Comparison of ENCODE assay signal across 8 mouse cellular contexts in the genomic region with DNA sequence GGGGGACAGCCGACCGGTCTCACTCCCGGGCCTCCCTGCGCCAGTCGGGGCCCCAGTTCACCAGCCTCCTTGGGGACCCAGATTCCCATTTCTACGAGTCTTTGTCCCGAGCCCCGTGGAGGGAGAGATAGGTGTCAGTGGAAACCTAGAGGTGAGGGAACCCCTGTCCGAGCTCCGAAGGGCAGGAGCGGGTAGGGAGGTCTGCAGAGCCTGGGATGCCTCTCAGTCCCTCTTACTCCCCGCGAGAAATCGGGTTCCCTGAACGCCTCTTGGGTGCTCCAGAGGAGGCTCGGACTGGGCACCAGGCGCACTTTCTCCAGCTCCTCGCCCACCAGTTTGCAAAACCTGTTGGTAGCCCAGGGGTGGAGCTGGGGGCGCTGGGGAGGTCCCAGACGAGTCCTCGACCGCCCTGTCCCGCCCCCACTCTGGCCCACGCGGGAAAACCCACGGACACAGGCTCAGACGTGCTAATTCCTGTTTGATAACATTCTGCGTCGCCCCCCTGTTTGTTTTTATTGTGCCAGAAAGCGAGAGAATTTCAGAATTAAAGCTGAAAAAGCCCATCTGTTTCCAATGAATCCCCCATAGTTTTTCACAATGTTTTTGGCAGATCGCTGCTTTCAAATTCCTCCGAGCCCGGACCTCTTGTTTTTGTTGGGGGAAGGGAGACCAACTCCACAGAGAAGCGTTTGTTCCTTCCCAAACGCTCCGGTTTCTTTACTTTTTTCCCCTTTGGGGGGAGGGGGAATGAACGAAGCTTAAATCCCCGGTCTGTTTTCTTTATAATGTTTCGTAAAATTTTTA. TPM values are rescaled to one million over a fixed set of nuclear protein-coding genes. Genes with fewer than 3 reads are reported as not detected.
DNase-seq lines count a peak whose midpoint lies in the region; ATAC-seq and TF ChIP-seq lines count a peak whose summit lies in the region.
"Had no signal": no experiment of that assay in that cellular context is flagged by ENCODE, and none has a peak within 500 bp of the region (broad histone marks: within the 10 kb centered on the region; RNA-seq: fewer than 3 reads in every experiment).

No protein-coding gene starts in this region.

- DNase-seq in urinary bladder, postnatal 14 days (ENCODE audit: low spot score): peak; percentile 42
- DNase-seq in urinary bladder, postnatal 10 days (ENCODE audit: low spot score): no peak
- DNase-seq in embryonic facial prominence, embryonic 11.5 days (ENCODE audit: low spot score): peak; percentile 90
- DNase-seq in heart, postnatal 0 days (ENCODE audit: low spot score): peak; percentile 47
- peak; percentile 86 for DNase-seq in limb, embryonic 14.5 days (ENCODE audit: low spot score)
- DNase-seq in thymus, postnatal 4 days: no peak

- H3K4me3 ChIP-seq in embryonic facial prominence, embryonic 11.5 days (ENCODE audit: low read depth, low read length): peak overlapping the region; percentile 76
- H3K4me3 ChIP-seq in heart, postnatal 0 days (ENCODE audit: low read depth, low read length): peak overlapping the region; percentile 58
- H3K4me3 ChIP-seq in limb, embryonic 14.5 days (replicated peaks; ENCODE audit: low read length): peak overlapping the region; percentile 68
- peak overlapping the region; percentile 88 for H3K4me3 ChIP-seq in myocyte

- H3K9ac ChIP-seq in embryonic facial prominence, embryonic 11.5 days (replicated peaks; ENCODE audit: low read length): peak overlapping the region; percentile 80
- peak overlapping the region; percentile 74 for H3K9ac ChIP-seq in heart, postnatal 0 days (replicated peaks; ENCODE audit: low read depth, low read length)
- H3K9ac ChIP-seq in limb, embryonic 14.5 days (ENCODE audit: low read depth, low read length, severe bottlenecking): peak overlapping the region; percentile 87

- H3K27me3 ChIP-seq in embryonic facial prominence, embryonic 11.5 days (ENCODE audit: control insufficient read depth, insufficient read depth, low read length): no peaks in the 10 kb centered on the region
- peaks cover 20% of the 10 kb centered on the region; the same call in 1 of the 2 replicates for H3K27me3 ChIP-seq in heart, postnatal 0 days (ENCODE audit: control insufficient read depth, insufficient read depth, low read length)
- no peaks in the 10 kb centered on the region for H3K27me3 ChIP-seq in limb, embryonic 14.5 days (ENCODE audit: control insufficient read depth, insufficient read depth, low read length)
- no peaks in the 10 kb centered on the region for H3K27me3 ChIP-seq in myocyte (ENCODE audit: control insufficient read depth, insufficient read depth, insufficient read length)

- H3K4me1 ChIP-seq in embryonic facial prominence, embryonic 11.5 days (ENCODE audit: control insufficient read depth, insufficient read depth, low read length): peaks cover 6% of the 10 kb centered on the region
- peaks cover 14% of the 10 kb centered on the region; the same call in 1 of the 2 replicates for H3K4me1 ChIP-seq in heart, postnatal 0 days (ENCODE audit: control insufficient read depth, insufficient read depth)
- peaks cover 43% of the 10 kb centered on the region for H3K4me1 ChIP-seq in limb, embryonic 14.5 days (ENCODE audit: control insufficient read depth, insufficient read depth, low read length)

- H3K9me3 ChIP-seq in embryonic facial prominence, embryonic 11.5 days (replicated peaks; ENCODE audit: control insufficient read depth, low read length): no peaks in the 10 kb centered on the region
- H3K9me3 ChIP-seq in heart, postnatal 0 days (replicated peaks; ENCODE audit: control insufficient read depth, low read length): no peaks in the 10 kb centered on the region
- no peaks in the 10 kb centered on the region for H3K9me3 ChIP-seq in limb, embryonic 14.5 days (ENCODE audit: control insufficient read depth, low read length)

- peak overlapping the region; percentile 53 for H3K4me2 ChIP-seq in embryonic facial prominence, embryonic 11.5 days (ENCODE audit: low read depth, low read length)
- H3K4me2 ChIP-seq in heart, postnatal 0 days (ENCODE audit: low read depth, low read length): peak overlapping the region; percentile 96
- peak overlapping the region; percentile 71 for H3K4me2 ChIP-seq in limb, embryonic 14.5 days (replicated peaks; ENCODE audit: low read depth, low read length, severe bottlenecking)
- H3K4me2 ChIP-seq in myocyte (ENCODE audit: low read depth): peak overlapping the region; percentile 75

- 0 out of 2 replicates have a peak, but pooled peaks have one; percentile 33 for TF ChIP-seq EP300 in heart, postnatal 0 days (IDR thresholded peaks at IDR 0.05; ENCODE audit: low read depth)

- peak overlapping the region; percentile 96 for H3ac ChIP-seq in myocyte (ENCODE audit: control insufficient read depth, insufficient read length)

- no peak for TF ChIP-seq CTCF in heart, postnatal 0 days (IDR thresholded peaks at IDR 0.05; ENCODE audit: low read depth)

- ATAC-seq in embryonic facial prominence, embryonic 11.5 days (replicated peaks; ENCODE audit: insufficient number of reproducible peaks, low FRiP score, low TSS enrichment, low read depth): peak; percentile 37
- peak; percentile 22 for ATAC-seq in heart, postnatal 0 days (ENCODE audit: insufficient read depth, low read depth)
- peak; percentile 28; the same call in 1 of the 2 replicates for ATAC-seq in limb, embryonic 14.5 days (ENCODE audit: low FRiP score, low read depth)

- WGBS in embryonic facial prominence, embryonic 11.5 days: 0% methylated on average over 39 of the region's 39 CpGs
- 1% methylated on average over 39 of the region's 39 CpGs for WGBS in heart, postnatal 0 days
- WGBS in limb, embryonic 14.5 days: under 1% methylated on average over 39 of the region's 39 CpGs

- H3K36me3 ChIP-seq in embryonic facial prominence, embryonic 11.5 days (replicated peaks; ENCODE audit: control insufficient read depth, insufficient read depth, low read depth, low read length): no peaks in the 10 kb centered on the region
- H3K36me3 ChIP-seq in heart, postnatal 0 days (replicated peaks; ENCODE audit: control insufficient read depth, insufficient read depth, low read length): no peaks in the 10 kb centered on the region
- 0 out of 2 replicates have a peak, but pooled peaks cover 6% of the 10 kb centered on the region for H3K36me3 ChIP-seq in limb, embryonic 14.5 days (ENCODE audit: control insufficient read depth, insufficient read depth, low read length)
- no peaks in the 10 kb centered on the region for H3K36me3 ChIP-seq in myocyte (ENCODE audit: control insufficient read depth, insufficient read depth)

- TF ChIP-seq POLR2A in limb, embryonic 14.5 days (IDR thresholded peaks at IDR 0.05; ENCODE audit: borderline replicate concordance, extremely low read depth, insufficient read depth, insufficient read length): no peak
- TF ChIP-seq POLR2A in myocyte (IDR thresholded peaks at IDR 0.05; ENCODE audit: insufficient read length, low read depth): no peak

- H3K27ac ChIP-seq in embryonic facial prominence, embryonic 11.5 days (replicated peaks; ENCODE audit: low read depth, low read length): peak overlapping the region; percentile 95
- H3K27ac ChIP-seq in heart, postnatal 0 days (ENCODE audit: low read depth): peak overlapping the region; percentile 70
- H3K27ac ChIP-seq in limb, embryonic 14.5 days (replicated peaks; ENCODE audit: low read depth, low read length): peak overlapping the region; percentile 93

- H3K79me2 ChIP-seq in myocyte (ENCODE audit: control insufficient read depth, insufficient read depth): peaks cover 21% of the 10 kb centered on the region

TF ChIP-seq in myocyte, 11 proteins besides CTCF, POLR2A, EP300 and RAD21:
- no peak for TF ChIP-seq MAX (IDR thresholded peaks at IDR 0.05; ENCODE audit: low read depth)
- no peak for TF ChIP-seq REST (IDR thresholded peaks at IDR 0.05; ENCODE audit: insufficient read depth, insufficient read length)
- no peak for TF ChIP-seq E2F4 (IDR thresholded peaks at IDR 0.05; ENCODE audit: insufficient read depth)
- no peak for TF ChIP-seq TCF12 (IDR thresholded peaks at IDR 0.05; ENCODE audit: insufficient read depth, poor library complexity, severe bottlenecking)
- no peak for TF ChIP-seq POLR2AphosphoS2 (IDR thresholded peaks at IDR 0.05; ENCODE audit: insufficient read length, low read depth)
- TF ChIP-seq MYOD1 (IDR thresholded peaks at IDR 0.05; ENCODE audit: control insufficient read depth in 1 of 3, insufficient read length in 2 of 3, low read depth in 2 of 3): no peak
- no peak for TF ChIP-seq SRF (IDR thresholded peaks at IDR 0.05; ENCODE audit: control insufficient read depth, insufficient read length, low read depth)
- no peak for TF ChIP-seq CEBPB (IDR thresholded peaks at IDR 0.05; ENCODE audit: insufficient read depth, poor library complexity, severe bottlenecking)
- TF ChIP-seq MYOG (IDR thresholded peaks at IDR 0.05; ENCODE audit: control insufficient read depth in 1 of 3, insufficient read depth in 1 of 3, insufficient read length in 2 of 3, low read depth in 2 of 3): no peak
- TF ChIP-seq USF1 (IDR thresholded peaks at IDR 0.05; ENCODE audit: low read depth): no peak
- TF ChIP-seq TCF3 (IDR thresholded peaks at IDR 0.05; ENCODE audit: insufficient read length, low read depth): no peak
TF ChIP-seq in myocyte: peak in this region for 0.

RNA-seq across cellular contexts. Expression of gene Rgma, which starts 16.4 kb away (rescaled TPM):
- polyA plus RNA-seq in embryonic facial prominence, embryonic 11.5 days (2014; fragmentation: Nextera tagmentation; extraction: Ambion mirVana): 15.9 and 21.7 TPM in 2 replicates
- 9.2 and 10.2 TPM in 2 replicates for total RNA-seq in heart, postnatal 0 days (2014; rRNA removed; ENCODE audit: low replicate concordance)
- 2.7 TPM in 2 replicates for polyA plus RNA-seq in heart, postnatal 0 days (2015; fragmentation: Nextera tagmentation; extraction: Ambion mirVana)
- 49.1 and 64.3 TPM in 2 replicates for polyA plus RNA-seq in limb, embryonic 14.5 days (2012; rRNA removed)
- 23.5 and 30.9 TPM in 2 replicates for polyA plus RNA-seq in limb, embryonic 14.5 days (2014; fragmentation: Nextera tagmentation; extraction: Ambion mirVana)
- polyA plus RNA-seq in myocyte (2012; fragmentation: generic; extraction: Trizol): 34.0 TPM
- total RNA-seq: common myeloid progenitor, adult 5-6 weeks had no signal

Comparison
In these comparisons a context has a peak if more than half of its experiments do, and no peak if none do; other contexts are left out.
1. DNase-seq: peak in urinary bladder, postnatal 14 days (single experiment), embryonic facial prominence, embryonic 11.5 days (single experiment), heart, postnatal 0 days (single experiment) and limb, embryonic 14.5 days (single experiment); none in urinary bladder, postnatal 10 days (single experiment) and thymus, postnatal 4 days (single experiment).
2. Peak in every context shown above with its lines, with median percentiles within 50 percentile points of each other: ATAC-seq, H3K27ac ChIP-seq, H3K4me2 ChIP-seq, H3K4me3 ChIP-seq and H3K9ac ChIP-seq.